Mouse (Mus musculus) embryonic facial prominence, embryonic 11.5 days (tissue): Measurements from ENCODE around the gene Gm49318. TPM values are rescaled to one million over a fixed set of nuclear protein-coding genes. Genes with fewer than 3 reads are reported as not detected.
A peak's percentile ranks its signal among the peaks of the same experiment; 100 is the strongest.

ENCODE experiments used
- ATAC-seq: fragments of 200-750 bp; cut with Nextera tagmentation; replicated peaks from 2 replicates; pipeline ENCODE4 v1.8.0; 2017; ENCODE audit warnings: low read depth; ENCODE audit not compliant: insufficient number of reproducible peaks, low FRiP score, low TSS enrichment
- DNase-seq: peaks from one replicate; pipeline ENCODE4 v3.0.0-alpha.2; 2015; ENCODE audit warnings: low spot score
- H3K27ac ChIP-seq: fragments of 300-500 bp; sonication (generic); replicated peaks from 2 replicates; pipeline ENCODE4 v1.5.1; 2014; ENCODE audit warnings: mild to moderate bottlenecking, low read depth, low read length, control low read depth
- H3K27me3 ChIP-seq: fragments of 300-500 bp; sonication (generic); 2 replicates; pipeline ENCODE4 v1.6.1; 2014; ENCODE audit warnings: mild to moderate bottlenecking, low read length, moderate library complexity, mixed read lengths; ENCODE audit not compliant: control insufficient read depth, insufficient read depth
- H3K36me3 ChIP-seq: fragments of 300-500 bp; sonication (generic); replicated peaks from 2 replicates; pipeline ENCODE4 v1.6.1; 2014; ENCODE audit warnings: low read depth, mild to moderate bottlenecking, low read length, moderate library complexity, mixed read lengths; ENCODE audit not compliant: control insufficient read depth, insufficient read depth
- H3K4me1 ChIP-seq: fragments of 300-500 bp; sonication (generic); 2 replicates; pipeline ENCODE4 v1.6.1; 2014; ENCODE audit warnings: low read length, mixed read lengths; ENCODE audit not compliant: control insufficient read depth, insufficient read depth
- H3K4me2 ChIP-seq: fragments of 300-500 bp; sonication (generic); 2 replicates; pipeline ENCODE4 v1.6.1; 2014; ENCODE audit warnings: low read depth, mild to moderate bottlenecking, control low read depth, low read length, moderate library complexity
- H3K4me3 ChIP-seq: fragments of 300-500 bp; sonication (generic); 2 replicates; pipeline ENCODE4 v1.5.1; 2014; ENCODE audit warnings: low read depth, low read length, control low read depth
- H3K9ac ChIP-seq: fragments of 300-500 bp; sonication (generic); replicated peaks from 2 replicates; pipeline ENCODE4 v1.6.1; 2014; ENCODE audit warnings: mild to moderate bottlenecking, control low read depth, low read length
- H3K9me3 ChIP-seq: fragments of 300-500 bp; sonication (generic); replicated peaks from 2 replicates; pipeline ENCODE4 v1.6.1; 2016; ENCODE audit warnings: mild to moderate bottlenecking, low read length, inconsistent platforms, mixed read lengths; ENCODE audit not compliant: control insufficient read depth
- WGBS: fragments of 180-500 bp; shearing (Covaris S2); extraction: QIAGEN DNeasy Blood & Tissue Kit; methylation state at CpG from one replicate; pipeline ENCODE4 v1.1.7; 2014; 5-methylcytosine and 5-hydroxymethylcytosine counted together
- polyA plus RNA-seq: library from polyadenylated mRNA; unstranded; fragments of >200 nt; fragmentation: Nextera tagmentation; extraction: Ambion mirVana; gene quantifications from 2 replicates; pipeline ENCODE4 v1.2.1, GENCODE M21; 2014

Gene Gm49318
- polyA plus RNA-seq, result not detected in 2 replicates

DNA sequence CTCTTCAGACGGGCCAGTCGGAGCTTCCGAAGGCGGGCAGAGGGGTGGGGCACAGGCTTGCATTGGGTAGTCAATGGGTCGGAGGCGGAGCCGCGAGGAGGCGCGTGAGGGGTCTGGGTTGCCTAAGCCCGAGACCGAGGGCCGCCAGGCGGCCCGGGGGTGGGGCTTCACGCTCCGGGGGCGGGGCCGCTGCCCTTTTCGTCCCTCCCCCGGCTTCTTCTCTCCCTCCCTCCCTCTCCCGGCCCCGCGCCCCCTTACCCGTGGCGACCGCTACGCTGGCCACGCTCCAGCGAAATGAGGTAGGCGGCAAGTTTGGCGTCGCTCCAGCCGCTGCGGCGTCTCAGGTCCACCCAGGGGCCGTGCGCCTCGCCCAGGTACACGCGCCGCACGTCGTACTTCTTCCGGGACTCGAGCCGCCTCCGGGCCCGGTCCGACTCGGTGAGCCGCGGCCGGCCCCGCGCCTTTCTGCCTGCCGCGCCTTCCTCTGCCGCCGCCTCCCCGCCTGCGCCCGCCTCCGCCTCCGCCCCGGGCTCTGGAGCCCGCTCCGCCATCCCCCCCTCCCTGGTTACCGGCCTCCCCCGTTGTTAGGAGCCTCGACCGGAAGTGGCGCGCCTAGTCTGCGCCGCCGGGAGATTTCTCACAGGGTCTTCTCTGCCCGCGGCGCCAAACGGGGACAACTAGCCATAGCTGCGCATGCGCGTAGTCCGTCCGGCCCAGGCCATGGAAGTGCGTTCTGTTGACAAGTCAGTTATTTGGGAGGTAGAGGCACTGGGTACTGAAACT is at the start of gene Gm49318, which contains the start of gene Zfp653:
Gene Gm49318, minus strand, starts transcription at position 469 of the 783 bp plus-strand sequence.
Gene Zfp653, minus strand, starts transcription at position 586 of the 783 bp plus-strand sequence.
- no peaks in the 10 kb centered on the region for H3K4me1 ChIP-seq
- no peaks in the 10 kb centered on the region; the same call in 1 of the 2 replicates for H3K36me3 ChIP-seq
- no peaks in the 10 kb centered on the region for H3K9me3 ChIP-seq
- DNase-seq (peak; percentile 97), ATAC-seq (peak; percentile 98)
- H3K9ac ChIP-seq, result peak within 1 kb of the TSS; percentile 84
- H3K27me3 ChIP-seq, result no peaks in the 10 kb centered on the region
- H3K4me2 ChIP-seq, result peak within 1 kb of the TSS; percentile 47
- H3K27ac ChIP-seq, result peak within 1 kb of the TSS; percentile 92
- H3K4me3 ChIP-seq, result peak within 1 kb of the TSS; percentile 64
- WGBS, result under 1% methylated on average over 72 of the region's 87 CpGs

- H3K27ac ChIP-seq, result no peak overlapping the region
- DNase-seq (no peak), ATAC-seq (no peak)
- H3K4me2 ChIP-seq, result no peak overlapping the region
- H3K9ac ChIP-seq, result no peak overlapping the region
- no peaks in the 10 kb centered on the region for H3K27me3 ChIP-seq
- no peaks in the 10 kb centered on the region for H3K4me1 ChIP-seq
- 93% methylated on average over 4 of the region's 4 CpGs for WGBS
- H3K4me3 ChIP-seq, result no peak overlapping the region
- H3K36me3 ChIP-seq, result no peaks in the 10 kb centered on the region
- H3K9me3 ChIP-seq, result no peaks in the 10 kb centered on the region
Observed at GRCm38 (mm10) chr9:22119543-22119942, 48.5 kb upstream of the Gm49318 start.

DNA sequence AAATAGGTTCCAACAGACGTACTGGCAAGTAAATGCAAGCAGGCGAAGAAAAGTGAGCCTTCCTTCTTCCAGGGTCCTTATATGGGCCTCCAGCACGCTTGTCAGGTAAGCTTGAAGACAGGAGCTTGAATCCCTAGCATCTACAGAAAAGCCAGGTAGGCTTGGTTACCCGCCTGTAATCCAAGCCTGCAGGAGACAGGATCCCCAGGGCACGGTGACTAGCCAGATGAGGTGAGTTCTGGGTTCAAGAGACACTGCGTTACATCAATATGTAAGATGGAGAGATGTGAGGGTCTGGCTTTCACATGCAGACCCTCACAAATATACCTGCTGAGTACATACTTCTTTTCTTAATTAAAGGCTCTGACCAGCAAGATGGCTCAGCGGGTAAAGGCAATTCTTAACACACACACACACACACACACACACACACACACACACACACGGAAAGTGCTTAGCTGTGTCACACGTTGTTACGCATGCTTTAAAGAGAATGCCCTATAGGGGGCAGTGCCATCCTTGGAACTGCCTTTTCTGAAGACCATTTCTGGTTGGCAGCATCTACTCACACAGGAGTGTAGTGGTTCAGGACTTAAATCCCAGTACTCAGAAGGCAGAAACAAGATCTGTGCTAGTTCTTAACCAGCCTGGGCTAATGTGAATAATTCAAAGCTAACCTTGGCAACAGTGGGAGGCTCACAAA is 46.8 kb upstream of the Gm49318 start:
- Histone ChIP-seq H3K27ac (no peak overlapping the region), H3K36me3 (no peaks in the 10 kb centered on the region; the same call in 1 of the 2 replicates), H3K4me3 (no peak overlapping the region), H3K4me1 (no peaks in the 10 kb centered on the region), H3K9me3 (no peaks in the 10 kb centered on the region), H3K9ac (no peak overlapping the region), H3K27me3 (no peaks in the 10 kb centered on the region), H3K4me2 (peak overlapping the region; percentile 54)
- ATAC-seq (no peak), DNase-seq (peak; percentile 70)
- WGBS, result 39% methylated on average over 10 of the region's 10 CpGs

GRCm38 (mm10) chr9:22116740-22117426 is 45.8 kb upstream of the Gm49318 start, which contains the start of gene Elof1:
Gene Elof1 (minus strand): TSS chr9:22117172.
- WGBS, result under 1% methylated on average over 52 of the region's 52 CpGs
- no peaks in the 10 kb centered on the region for H3K4me1 ChIP-seq
- ATAC-seq (peak; percentile 93), DNase-seq (peak; percentile 99)
- no peaks in the 10 kb centered on the region for H3K9me3 ChIP-seq
- peak within 1 kb of the TSS; percentile 89 for H3K4me3 ChIP-seq
- peak within 1 kb of the TSS; percentile 56; the same call in 1 of the 2 replicates for H3K27ac ChIP-seq
- peaks cover 4% of the 10 kb centered on the region; the same call in 1 of the 2 replicates for H3K36me3 ChIP-seq
- peak within 1 kb of the TSS; percentile 76 for H3K4me2 ChIP-seq
- no peaks in the 10 kb centered on the region for H3K27me3 ChIP-seq
- peak within 1 kb of the TSS; percentile 93 for H3K9ac ChIP-seq

- Histone ChIP-seq H3K27me3 (no peaks in the 10 kb centered on the region), H3K4me2 (peak overlapping the region; percentile 76), H3K27ac (no peak overlapping the region), H3K4me3 (peak overlapping the region; percentile 89), H3K9ac (peak overlapping the region; percentile 93), H3K36me3 (peaks cover 4% of the 10 kb centered on the region; the same call in 1 of the 2 replicates), H3K9me3 (no peaks in the 10 kb centered on the region), H3K4me1 (no peaks in the 10 kb centered on the region)
- DNase-seq (peak; percentile 8), ATAC-seq (no peak)
- WGBS, result 43% methylated on average over 15 of the region's 15 CpGs
Observed at GRCm38 (mm10) chr9:22116086-22116485, 45.0 kb upstream of the Gm49318 start.

- H3K4me3 ChIP-seq, result peak overlapping the region; percentile 89
- 93% methylated on average over 4 of the region's 4 CpGs for WGBS
- H3K4me1 ChIP-seq, result no peaks in the 10 kb centered on the region
- ATAC-seq (no peak), DNase-seq (no peak)
- peak overlapping the region; percentile 76 for H3K4me2 ChIP-seq
- peak overlapping the region; percentile 93 for H3K9ac ChIP-seq
- H3K36me3 ChIP-seq, result peaks cover 4% of the 10 kb centered on the region; the same call in 1 of the 2 replicates
- no peaks in the 10 kb centered on the region for H3K27me3 ChIP-seq
- H3K27ac ChIP-seq, result no peak overlapping the region
- no peaks in the 10 kb centered on the region for H3K9me3 ChIP-seq
Observed at GRCm38 (mm10) chr9:22115635-22116034, 44.6 kb upstream of the Gm49318 start.

DNA sequence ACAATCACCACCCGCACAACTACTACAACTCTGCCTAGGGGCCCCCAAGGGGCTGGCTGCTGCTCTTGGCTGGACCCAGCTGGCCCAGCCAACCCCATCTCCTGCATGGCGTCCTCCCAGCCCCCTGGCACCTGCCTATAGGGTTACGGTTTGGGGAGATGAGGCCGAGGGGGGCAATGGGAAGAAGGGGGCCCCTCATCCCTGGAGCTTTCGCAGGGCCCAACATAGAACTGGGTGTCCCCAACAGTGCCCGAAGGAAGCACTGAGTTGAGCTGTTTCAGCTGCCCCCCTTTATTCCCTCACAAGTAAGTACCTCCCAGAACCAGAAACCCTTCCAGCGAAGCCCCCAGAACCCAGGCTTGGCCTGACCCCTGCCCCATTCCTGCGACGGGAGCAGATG is 37.1 kb upstream of the Gm49318 start:
- Histone ChIP-seq H3K9ac (no peak overlapping the region), H3K27ac (no peak overlapping the region), H3K36me3 (peaks cover 4% of the 10 kb centered on the region; the same call in 1 of the 2 replicates), H3K4me3 (no peak overlapping the region), H3K4me2 (no peak overlapping the region), H3K4me1 (no peaks in the 10 kb centered on the region), H3K9me3 (no peaks in the 10 kb centered on the region), H3K27me3 (no peaks in the 10 kb centered on the region)
- DNase-seq, result no peak
- ATAC-seq, result no peak
- WGBS, result 94% methylated on average over 9 of the region's 9 CpGs
